ENCODE assay signal across 7 mouse cellular contexts in genomic region chr11:102227270-102228190, GRCm38 (mm10). TPM values are rescaled to one million over a fixed set of nuclear protein-coding genes. Genes with fewer than 3 reads are reported as not detected.
DNase-seq lines count a peak whose midpoint lies in the region; ATAC-seq and TF ChIP-seq lines count a peak whose summit lies in the region.

No protein-coding gene starts in this region.

- no peak for DNase-seq in liver, embryonic 11.5 days (ENCODE audit: low spot score)
- DNase-seq in liver, result no peak
- DNase-seq in retina, postnatal 1 day, result peak; percentile 72
- no peak for DNase-seq in adrenal gland, postnatal 10 days
- no peak for DNase-seq in testis, postnatal 14 days (ENCODE audit: low spot score)

- peak overlapping the region; percentile 95 for H3K4me2 ChIP-seq in liver, embryonic 11.5 days
- peak overlapping the region; percentile 90 for H3K4me2 ChIP-seq in intestine, postnatal 0 days (replicated peaks; ENCODE audit: low read depth)

- WGBS in liver, embryonic 11.5 days, result 39% methylated on average over 12 of the region's 12 CpGs
- 51% methylated on average over 12 of the region's 12 CpGs for whole genome bisulfite sequencing in intestine, postnatal 0 days

- no peak for ATAC-seq in liver, embryonic 11.5 days (replicated peaks; ENCODE audit: low FRiP score)
- ATAC-seq in intestine, postnatal 0 days, result no peak

- no peak for TF ChIP-seq CTCF in embryonic fibroblast, embryonic 13.5 days (IDR thresholded peaks at IDR 0.05; ENCODE audit: borderline replicate concordance, insufficient read depth, low read length)
- TF ChIP-seq CTCF in intestine, postnatal 0 days (IDR thresholded peaks at IDR 0.05; ENCODE audit: low read depth), result no peak

- no peak overlapping the region for H3K27ac ChIP-seq in liver, embryonic 11.5 days (ENCODE audit: low read depth, low read length)
- H3K27ac ChIP-seq in embryonic fibroblast, embryonic 13.5 days (ENCODE audit: insufficient read depth, low read length), result no peak overlapping the region
- H3K27ac ChIP-seq in intestine, postnatal 0 days (ENCODE audit: low read depth, low read length), result no peak overlapping the region

- peaks cover 46% of the 10 kb centered on the region for H3K4me1 ChIP-seq in liver, embryonic 11.5 days (replicated peaks; ENCODE audit: control insufficient read depth, insufficient read depth, low read length)
- H3K4me1 ChIP-seq in embryonic fibroblast, embryonic 13.5 days (ENCODE audit: control insufficient read depth, insufficient read depth, low read length), result peaks cover 19% of the 10 kb centered on the region
- H3K4me1 ChIP-seq in intestine, postnatal 0 days (replicated peaks; ENCODE audit: control insufficient read depth, insufficient read depth, low read length), result peaks cover 2% of the 10 kb centered on the region; the same call in 1 of the 2 replicates

- no peak for TF ChIP-seq POLR2A in embryonic fibroblast, embryonic 13.5 days (IDR thresholded peaks at IDR 0.05; ENCODE audit: low read depth, low read length)

- no peaks in the 10 kb centered on the region for H3K36me3 ChIP-seq in liver, embryonic 11.5 days (ENCODE audit: control insufficient read depth, insufficient read depth, low read length)
- peaks cover 4% of the 10 kb centered on the region; the same call in 1 of the 2 replicates for H3K36me3 ChIP-seq in intestine, postnatal 0 days (ENCODE audit: control insufficient read depth, insufficient read depth)

- no peaks in the 10 kb centered on the region for H3K9me3 ChIP-seq in liver, embryonic 11.5 days (ENCODE audit: control insufficient read depth, low read length)
- H3K9me3 ChIP-seq in intestine, postnatal 0 days (ENCODE audit: control insufficient read depth), result no peaks in the 10 kb centered on the region

- H3K9ac ChIP-seq in liver, embryonic 11.5 days (ENCODE audit: low read depth, low read length), result 0 out of 2 replicates have a peak overlapping the region, but pooled peaks have one; percentile 36
- H3K9ac ChIP-seq in intestine, postnatal 0 days (ENCODE audit: low read depth, low read length), result no peak overlapping the region

- H3K4me3 ChIP-seq in liver, embryonic 11.5 days (ENCODE audit: low read depth, low read length), result 0 out of 2 replicates have a peak overlapping the region, but pooled peaks have one; percentile 0
- peak overlapping the region; percentile 70; the same call in 1 of the 2 replicates for H3K4me3 ChIP-seq in embryonic fibroblast, embryonic 13.5 days (ENCODE audit: insufficient read depth, low read length)
- peak overlapping the region; percentile 93 for H3K4me3 ChIP-seq in intestine, postnatal 0 days (ENCODE audit: low read depth, low read length)

- H3K27me3 ChIP-seq in liver, embryonic 11.5 days (replicated peaks; ENCODE audit: control insufficient read depth, insufficient read depth, low read length), result peaks cover 12% of the 10 kb centered on the region; the same call in 1 of the 2 replicates
- H3K27me3 ChIP-seq in intestine, postnatal 0 days (replicated peaks; ENCODE audit: control insufficient read depth, insufficient read depth, low read length), result no peaks in the 10 kb centered on the region

RNA-seq across cellular contexts. Expression of gene Hdac5, which starts 2.4 kb away (rescaled TPM):
- 23.8 and 26.0 TPM in 2 replicates for polyA plus RNA-seq in liver, embryonic 11.5 days (2014; fragmentation: Nextera tagmentation; extraction: Ambion mirVana)
- polyA plus RNA-seq in embryonic fibroblast, embryonic 13.5 days (2011; ENCODE audit: insufficient read length, low read depth, missing spikeins), result 47.8 and 54.9 TPM in 2 replicates
- 30.1 and 30.4 TPM in 2 replicates for polyA plus RNA-seq in intestine, postnatal 0 days (2015; fragmentation: Nextera tagmentation; extraction: Ambion mirVana)
- total RNA-seq in adrenal gland, postnatal 10 days (2021), result 100 to 1,000 TPM in 1 of 2 experiments, 10 to 100 TPM in 1; 84.4 to 113 TPM

RNA-seq across cellular contexts. Expression of gene BC030867, which starts 21.2 kb away (rescaled TPM):
- 28.2 and 29.4 TPM in 2 replicates for polyA plus RNA-seq in liver, embryonic 11.5 days (2014; fragmentation: Nextera tagmentation; extraction: Ambion mirVana)
- polyA plus RNA-seq in embryonic fibroblast, embryonic 13.5 days (2011; ENCODE audit: insufficient read length, low read depth, missing spikeins), result 6.5 and 10.2 TPM in 2 replicates
- 2.7 and 3.4 TPM in 2 replicates for polyA plus RNA-seq in intestine, postnatal 0 days (2015; fragmentation: Nextera tagmentation; extraction: Ambion mirVana)
- total RNA-seq in adrenal gland, postnatal 10 days (2021), result 1 to 10 TPM; 1.9 to 4.5 TPM

RNA-seq across cellular contexts. Expression of gene G6pc3, which starts 38.1 kb away (rescaled TPM):
- polyA plus RNA-seq in liver, embryonic 11.5 days (2014; fragmentation: Nextera tagmentation; extraction: Ambion mirVana), result 38.8 and 39.5 TPM in 2 replicates
- polyA plus RNA-seq in embryonic fibroblast, embryonic 13.5 days (2011; ENCODE audit: insufficient read length, low read depth, missing spikeins), result 37.9 and 40.0 TPM in 2 replicates
- 20.4 and 21.1 TPM in 2 replicates for polyA plus RNA-seq in intestine, postnatal 0 days (2015; fragmentation: Nextera tagmentation; extraction: Ambion mirVana)
- total RNA-seq in adrenal gland, postnatal 10 days (2021), result 10 to 100 TPM; 72.3 to 74.7 TPM

RNA-seq across cellular contexts. Expression of gene Asb16, which starts 41.0 kb away (rescaled TPM):
- 0.05 and 0.12 TPM in 2 replicates for polyA plus RNA-seq in liver, embryonic 11.5 days (2014; fragmentation: Nextera tagmentation; extraction: Ambion mirVana)
- polyA plus RNA-seq in embryonic fibroblast, embryonic 13.5 days (2011; ENCODE audit: insufficient read length, low read depth, missing spikeins), result 0.37 and 0.45 TPM in 2 replicates
- polyA plus RNA-seq in intestine, postnatal 0 days (2015; fragmentation: Nextera tagmentation; extraction: Ambion mirVana), result 0.05 and 0.09 TPM in 2 replicates
- 1 to 10 TPM; 1.1 to 2.6 TPM for total RNA-seq in adrenal gland, postnatal 10 days (2021)

RNA-seq across cellular contexts. Expression of gene Lsm12, which starts 42.4 kb away (rescaled TPM):
- polyA plus RNA-seq in liver, embryonic 11.5 days (2014; fragmentation: Nextera tagmentation; extraction: Ambion mirVana), result 80.1 and 83.2 TPM in 2 replicates
- polyA plus RNA-seq in embryonic fibroblast, embryonic 13.5 days (2011; ENCODE audit: insufficient read length, low read depth, missing spikeins), result 113 and 124 TPM in 2 replicates
- polyA plus RNA-seq in intestine, postnatal 0 days (2015; fragmentation: Nextera tagmentation; extraction: Ambion mirVana), result 103 and 107 TPM in 2 replicates
- 10 to 100 TPM; 77.5 to 80.8 TPM for total RNA-seq in adrenal gland, postnatal 10 days (2021)

Comparison
In these comparisons a context has a peak if more than half of its experiments do, and no peak if none do; other contexts are left out.
1. H3K4me3 ChIP-seq: peak in every context shown above with its lines; median percentile 93 in intestine, postnatal 0 days; 70 in embryonic fibroblast, embryonic 13.5 days; 0 in liver, embryonic 11.5 days.